Mouse (Mus musculus) embryonic stem cell, embryonic (primary cell): ENCODE data around the gene Aagab.

Source experiments
- CTCF ChIA-PET, 4 experiments: fragments of 300-600 bp in 2 of 4; fragments of 350-600 bp in 2 of 4; sonication (Branson Sonifier 250); formaldehyde crosslinking; loops; one replicate each; lab custom pipeline; 2022; ENCODE audit warnings: inconsistent platforms in 2 of 4; lab: Charles Lee
- POLR2A ChIA-PET, 4 experiments: fragments of 300-600 bp in 2 of 4; fragments of 350-600 bp in 2 of 4; sonication (Branson Sonifier 250); formaldehyde crosslinking; loops; one replicate each; lab custom pipeline; 2022; ENCODE audit warnings: antibody characterized with exemption in 4 of 4, inconsistent platforms in 1 of 4; lab: Charles Lee

The Aagab gene

DNA sequence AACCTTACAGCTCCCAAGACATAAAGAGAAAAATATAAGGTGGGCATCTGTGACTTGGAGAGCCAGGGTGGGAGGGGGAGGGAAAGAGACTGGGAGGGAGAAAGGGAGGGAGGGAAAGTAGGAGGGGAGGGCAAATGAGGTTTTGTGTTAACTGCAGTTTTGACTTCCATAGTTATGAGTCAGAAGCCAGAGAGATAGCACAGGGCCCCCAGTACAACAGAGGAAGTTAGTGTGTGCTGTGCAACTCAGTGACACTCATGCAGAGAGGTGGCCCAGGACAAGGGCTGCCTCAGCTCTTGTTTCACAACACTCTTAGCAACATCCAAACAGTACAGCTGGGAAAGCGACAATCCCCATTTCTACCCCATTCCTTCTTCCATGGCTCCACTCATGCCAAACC is 75.6 kb downstream of the Aagab start:
- ChIA-PET CTCF (interaction anchor here in 1 of 4 experiments (0.8 kb wide), 1 partner anchor 171 kb away, joined by 3 read pairs; no protein-coding TSS in a partner anchor), POLR2A (interaction anchor here in 2 of 4 experiments (0.7 to 1.7 kb wide), 3 partner anchors 29 to 64 kb away, joined by 3 read pairs; no protein-coding TSS in a partner anchor)

DNA sequence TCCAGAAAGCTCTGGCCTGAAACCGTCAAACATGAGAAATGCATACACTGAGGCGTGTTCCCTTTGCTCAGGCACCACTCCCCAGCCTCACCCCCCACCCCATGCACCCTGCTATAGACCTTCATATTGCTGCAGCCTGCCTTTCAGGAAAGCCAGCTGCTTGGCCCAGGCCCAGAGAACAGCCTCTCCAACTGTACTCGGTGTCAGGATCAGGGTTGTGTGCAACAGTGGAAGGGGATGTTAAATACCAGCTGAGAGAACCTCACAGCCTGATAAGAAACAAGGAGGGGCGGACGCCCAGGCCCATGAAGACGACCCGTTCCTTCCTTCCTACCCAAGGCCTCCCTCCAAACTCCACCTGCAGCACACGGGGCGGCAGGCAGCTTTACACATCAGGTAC is 79.8 kb downstream of the Aagab start:
- CTCF ChIA-PET: interaction anchor here in 1 of 4 experiments (1.0 kb wide), 1 partner anchor 27 kb away, joined by 3 read pairs; no protein-coding TSS in a partner anchor
- POLR2A ChIA-PET: interaction anchor here in 2 of 4 experiments (0.6 to 1.1 kb wide), 7 partner anchors 9 to 210 kb away, joined by 3 to 5 read pairs (median 3); no protein-coding TSS in a partner anchor

DNA sequence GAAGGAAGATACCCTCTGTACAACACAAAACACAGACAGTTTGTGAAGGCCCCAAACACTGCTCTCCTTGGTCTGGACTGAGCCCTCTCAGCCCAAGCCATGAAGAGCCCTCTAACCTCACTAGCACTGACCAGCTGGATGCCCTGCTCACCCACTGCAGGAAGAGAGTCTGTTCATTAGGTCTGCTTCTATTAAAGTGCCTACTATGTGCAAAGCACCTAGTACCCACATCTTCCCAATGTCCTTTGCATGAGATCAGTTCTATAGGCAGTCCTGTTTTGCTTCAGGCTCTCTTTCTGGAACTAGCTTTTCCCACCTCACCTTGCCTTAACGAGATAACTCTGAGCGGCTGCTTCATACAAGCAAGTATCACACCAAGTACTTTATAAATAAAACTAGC is 80.5 kb downstream of the Aagab start:
- ChIA-PET CTCF (no interaction called here), POLR2A (interaction anchor here in 2 of 4 experiments (0.6 to 1.1 kb wide), 5 partner anchors 9 to 211 kb away, joined by 3 to 5 read pairs (median 3); no protein-coding TSS in a partner anchor)

DNA sequence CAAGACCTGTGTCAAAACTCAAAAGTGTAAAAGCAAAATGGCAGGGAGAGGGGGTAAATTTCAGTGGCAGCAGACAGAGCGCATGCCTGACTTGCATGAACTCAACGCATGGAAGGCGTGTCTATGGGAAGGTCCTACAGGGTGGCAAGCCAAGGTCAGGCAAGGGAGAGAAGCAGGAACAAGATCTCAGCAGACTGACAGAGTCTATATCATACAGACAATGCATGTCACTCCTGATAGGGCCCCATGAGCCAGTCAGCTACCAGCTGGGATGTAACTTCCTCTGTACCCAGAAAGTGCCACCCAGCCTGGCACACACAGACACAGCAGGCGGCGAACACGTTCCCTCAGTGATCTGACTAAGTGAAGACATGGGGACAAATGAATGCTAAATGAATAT is 81.8 kb downstream of the Aagab start:
- ChIA-PET CTCF (no interaction called here), POLR2A (no interaction called here)

DNA sequence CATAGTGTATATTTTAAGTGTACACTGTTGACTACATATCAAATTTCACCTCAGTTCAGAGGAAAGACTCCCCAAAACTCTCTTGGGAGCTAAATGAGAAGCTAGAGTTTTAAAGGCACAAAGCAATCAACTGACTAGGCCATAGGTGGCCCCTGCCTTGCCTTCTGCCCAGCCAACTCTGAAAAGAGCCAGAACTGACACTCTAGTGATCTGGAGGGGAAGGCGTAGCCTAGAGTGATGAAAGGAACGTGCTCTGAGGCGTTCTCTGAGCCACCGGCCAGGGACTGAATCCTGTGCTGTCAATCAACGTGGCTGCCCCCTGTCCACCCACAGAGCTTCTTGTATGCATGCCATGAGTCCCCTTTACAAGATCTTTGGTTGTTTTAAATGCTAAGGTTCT is 82.9 kb downstream of the Aagab start:
- POLR2A ChIA-PET: interaction anchor here in 2 of 4 experiments (0.5 to 1.1 kb wide), 3 partner anchors 12 to 156 kb away, joined by 3 read pairs; no protein-coding TSS in a partner anchor
- CTCF ChIA-PET: no interaction called here

DNA sequence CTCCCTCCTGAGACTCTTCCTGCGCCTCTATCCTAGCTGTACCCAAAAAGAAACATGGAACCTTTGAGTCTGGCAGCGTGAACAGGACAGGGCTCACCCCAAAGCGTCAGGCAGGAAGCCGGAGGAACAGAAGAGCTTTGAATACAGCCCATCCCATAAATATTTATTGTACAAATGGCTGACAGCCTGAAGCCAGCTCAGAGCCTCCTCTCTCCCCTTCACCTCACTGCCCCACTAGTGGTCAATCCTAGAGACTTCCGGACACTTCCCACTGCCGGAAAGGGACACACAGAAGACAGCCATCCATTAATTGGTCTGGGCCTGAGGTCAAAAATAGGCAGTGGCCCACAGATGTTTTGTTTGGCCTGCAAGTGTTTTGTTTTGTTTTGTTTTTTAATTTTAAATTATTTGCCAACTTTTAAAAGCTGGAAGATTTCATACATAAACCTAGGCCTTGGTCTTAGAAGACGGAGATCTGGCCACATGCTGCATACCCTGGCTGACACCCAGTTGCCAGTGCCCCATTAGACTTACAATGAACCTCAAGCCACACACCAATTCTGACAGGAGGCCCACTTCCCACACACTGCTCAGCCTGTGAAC is 85.1 kb downstream of the Aagab start:
- CTCF ChIA-PET: interaction anchor here in 3 of 4 experiments (0.6 to 1.3 kb wide), 3 partner anchors 22 to 567 kb away, joined by 3 to 4 read pairs (median 3); no protein-coding TSS in a partner anchor
- POLR2A ChIA-PET: interaction anchor here in 1 of 4 experiments (1.0 to 1.1 kb wide), 2 partner anchors 25 to 31 kb away, joined by 3 to 4 read pairs; no protein-coding TSS in a partner anchor

DNA sequence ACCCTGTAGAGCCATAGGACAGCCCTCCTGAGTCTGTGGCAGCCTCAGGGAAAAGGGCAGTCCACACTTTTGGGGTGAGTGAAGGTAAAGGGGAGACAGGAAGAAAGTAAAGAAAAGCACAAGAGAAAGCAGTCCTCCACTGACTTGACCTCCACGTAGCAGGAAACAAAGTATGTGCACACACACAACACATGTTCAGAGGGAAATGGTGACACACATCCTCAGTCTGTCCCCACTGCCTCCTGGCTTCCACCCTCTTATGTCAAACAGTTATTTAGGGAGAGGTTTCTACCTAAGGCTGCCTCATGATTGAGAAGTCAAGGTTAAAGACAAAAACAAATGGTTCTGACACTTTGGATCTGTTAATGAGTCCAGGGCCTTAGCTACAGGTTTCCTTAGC is 88.1 kb downstream of the Aagab start:
- ChIA-PET CTCF (interaction anchor here in 1 of 4 experiments (1.2 kb wide), 1 partner anchor 9 kb away, joined by 5 read pairs; no protein-coding TSS in a partner anchor), POLR2A (no interaction called here)

DNA sequence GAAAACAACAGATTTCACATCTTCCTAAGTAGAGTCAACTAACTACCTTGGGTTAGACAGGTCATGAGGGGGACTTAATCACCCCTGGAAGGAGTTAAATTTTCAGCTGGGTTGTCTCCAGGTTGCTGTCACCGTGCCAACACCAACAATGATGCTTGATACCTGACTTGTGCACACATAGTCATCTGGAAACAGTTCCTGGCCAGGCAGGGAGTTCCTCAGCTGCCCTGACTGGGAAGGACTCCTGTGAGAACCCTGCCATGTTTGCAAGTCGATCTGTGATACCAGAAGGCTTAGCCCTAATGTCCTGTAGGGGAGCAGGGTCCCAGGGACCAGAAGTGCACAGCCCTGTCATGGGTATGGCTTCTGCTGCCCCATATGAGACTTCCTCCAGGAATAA is 89.5 kb downstream of the Aagab start:
- ChIA-PET POLR2A (interaction anchor here in 1 of 4 experiments (0.7 kb wide), 1 partner anchor 149 kb away, joined by 3 read pairs; no protein-coding TSS in a partner anchor), CTCF (interaction anchor here in 1 of 4 experiments (0.6 kb wide), 1 partner anchor 218 kb away, joined by 3 read pairs; no protein-coding TSS in a partner anchor)
